Mouse (Mus musculus): Measurements from ENCODE around the gene Fxr1. TPM values are rescaled to one million over a fixed set of nuclear protein-coding genes. Genes with fewer than 3 reads are reported as not detected.
"Not testable (repeated sequence)": the region's sequence is repeated elsewhere in the genome, so short reads cannot be mapped to it uniquely, and the experiment has no call there.

Gene Fxr1
- polyA plus RNA-seq, 1 experiment from 2014 or later = 36.3 TPM

DNA sequence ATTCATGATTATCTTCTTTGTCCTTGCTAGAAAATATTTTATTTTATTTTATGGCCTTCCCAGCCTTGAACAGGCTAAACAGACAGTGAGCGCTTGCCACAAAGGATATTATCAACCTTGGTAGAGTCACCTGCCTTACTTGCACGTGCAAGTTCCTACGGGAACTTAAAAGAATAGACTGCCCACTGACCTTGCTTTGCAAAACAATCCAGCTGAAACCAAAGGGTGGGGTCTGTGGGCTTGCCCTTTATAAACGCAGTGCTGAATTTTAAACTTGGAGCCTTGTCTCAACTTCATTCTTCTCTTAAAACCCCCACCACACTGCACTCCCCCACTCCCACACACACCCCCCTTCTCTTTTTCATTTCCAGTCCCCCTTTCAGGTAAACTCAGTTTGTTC, 12.1 kb upstream of the Fxr1 start:
- no peaks in the 10 kb centered on the region for H3K9me3 ChIP-seq (replicated peaks)
- 67% methylated on average over 4 of the region's 4 CpGs for WGBS (ENCODE audit: insufficient replicate concordance)
- H3K9ac ChIP-seq = no peak overlapping the region
- H3K36me3 ChIP-seq = no peaks in the 10 kb centered on the region
- no peaks in the 10 kb centered on the region for H3K4me1 ChIP-seq
- ATAC-seq = no peak
- no peak overlapping the region for H3K4me3 ChIP-seq
- no peak overlapping the region for H3K4me2 ChIP-seq
- H3K27ac ChIP-seq = no peak overlapping the region
- no peaks in the 10 kb centered on the region for H3K27me3 ChIP-seq (replicated peaks)

DNA sequence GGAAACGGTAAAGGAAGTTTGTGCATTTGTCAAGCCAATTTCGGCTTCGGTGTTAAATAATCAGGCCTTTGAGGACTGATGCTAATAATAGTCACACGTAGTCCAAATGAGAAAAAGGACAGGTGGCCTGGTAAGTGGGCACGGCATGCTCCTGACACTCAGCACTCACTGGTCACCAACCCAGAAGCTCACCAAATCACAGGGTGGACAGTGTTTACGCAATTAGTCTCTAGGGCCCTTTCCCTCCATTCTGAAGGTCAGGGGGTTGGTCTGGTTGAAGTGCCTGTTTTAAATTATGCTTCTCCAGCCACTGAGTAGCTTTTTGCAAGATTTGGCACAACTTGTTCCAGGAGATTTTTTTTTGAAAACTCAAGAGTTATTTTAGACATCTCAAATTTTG, 11.6 kb upstream of the Fxr1 start:
- H3K4me1 ChIP-seq = no peaks in the 10 kb centered on the region
- H3K9ac ChIP-seq = no peak overlapping the region
- no peaks in the 10 kb centered on the region for H3K27me3 ChIP-seq (replicated peaks)
- no peak overlapping the region for H3K4me3 ChIP-seq
- H3K4me2 ChIP-seq = no peak overlapping the region
- H3K9me3 ChIP-seq (replicated peaks) = no peaks in the 10 kb centered on the region
- 68% methylated on average over 6 of the region's 6 CpGs for WGBS (ENCODE audit: insufficient replicate concordance)
- no peak overlapping the region for H3K27ac ChIP-seq
- H3K36me3 ChIP-seq = no peaks in the 10 kb centered on the region
- no peak for ATAC-seq

GRCm38 (mm10) chr3:34020382-34021258, 877 bp downstream of the Fxr1 start:
- Histone ChIP-seq H3K36me3 (no peaks in the 10 kb centered on the region; the same call in 1 of the 2 replicates), H3K9ac (peak overlapping the region; percentile 100), H3K4me1 (peaks cover 39% of the 10 kb centered on the region), H3K9me3 (replicated peaks) (no peaks in the 10 kb centered on the region), H3K4me2 (peak overlapping the region; percentile 95), H3K27ac (peak overlapping the region; percentile 94), H3K4me3 (peak overlapping the region; percentile 99), H3K27me3 (replicated peaks) (no peaks in the 10 kb centered on the region)
- ATAC-seq = peak; percentile 49
- WGBS (ENCODE audit: insufficient replicate concordance) = 2% methylated on average over 49 of the region's 70 CpGs

GRCm38 (mm10) chr3:34021259-34021828, 1.6 kb downstream of the Fxr1 start:
- Histone ChIP-seq H3K9me3 (replicated peaks) (no peaks in the 10 kb centered on the region), H3K4me3 (peak overlapping the region; percentile 99), H3K27ac (no peak overlapping the region), H3K27me3 (replicated peaks) (no peaks in the 10 kb centered on the region), H3K4me2 (peak overlapping the region; percentile 95), H3K4me1 (peaks cover 40% of the 10 kb centered on the region), H3K9ac (peak overlapping the region; percentile 100), H3K36me3 (no peaks in the 10 kb centered on the region; the same call in 1 of the 2 replicates)
- 32% methylated on average over 4 of the region's 4 CpGs for WGBS (ENCODE audit: insufficient replicate concordance)
- ATAC-seq = no peak

DNA sequence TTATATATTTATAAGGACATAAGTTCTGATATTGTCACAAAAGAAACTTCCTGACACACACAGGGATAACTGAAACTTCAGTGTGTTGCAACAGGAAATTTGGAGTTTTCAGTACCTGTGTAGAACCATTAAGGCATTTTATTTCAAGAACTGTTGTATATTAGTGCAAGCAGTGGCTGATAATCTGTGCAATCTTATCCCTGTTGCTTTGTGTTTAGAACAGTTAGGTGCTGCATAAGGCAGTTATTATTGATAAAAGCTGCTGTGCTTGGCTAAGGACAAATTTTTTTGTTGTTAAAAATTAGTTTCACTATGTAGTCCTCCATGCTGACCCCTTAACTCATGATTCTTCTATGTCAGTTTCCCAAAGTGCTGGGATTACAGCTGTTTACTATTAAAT, 9.2 kb downstream of the Fxr1 start:
- ATAC-seq = no peak
- no peaks in the 10 kb centered on the region; the same call in 1 of the 2 replicates for H3K36me3 ChIP-seq

GRCm38 (mm10) chr3:34030601-34031000, 10.9 kb downstream of the Fxr1 start:
- no peak overlapping the region for H3K4me3 ChIP-seq
- H3K4me1 ChIP-seq = peaks cover 46% of the 10 kb centered on the region
- H3K27me3 ChIP-seq (replicated peaks) = no peaks in the 10 kb centered on the region
- no peak; the same call in 1 of the 2 replicates for ATAC-seq
- H3K9ac ChIP-seq = no peak overlapping the region
- no peak overlapping the region for H3K4me2 ChIP-seq
- WGBS (ENCODE audit: insufficient replicate concordance) = 41% methylated on average over 3 of the region's 3 CpGs
- no peak overlapping the region for H3K27ac ChIP-seq
- no peaks in the 10 kb centered on the region for H3K36me3 ChIP-seq
- no peaks in the 10 kb centered on the region for H3K9me3 ChIP-seq (replicated peaks)

More for the DNA sequence above, 9.2 kb downstream of the Fxr1 start:
- Histone ChIP-seq H3K9me3 (replicated peaks) (no peaks in the 10 kb centered on the region), H3K27me3 (replicated peaks) (no peaks in the 10 kb centered on the region), H3K4me3 (no peak overlapping the region), H3K27ac (no peak overlapping the region), H3K4me2 (no peak overlapping the region), H3K4me1 (peaks cover 46% of the 10 kb centered on the region), H3K9ac (no peak overlapping the region)

DNA sequence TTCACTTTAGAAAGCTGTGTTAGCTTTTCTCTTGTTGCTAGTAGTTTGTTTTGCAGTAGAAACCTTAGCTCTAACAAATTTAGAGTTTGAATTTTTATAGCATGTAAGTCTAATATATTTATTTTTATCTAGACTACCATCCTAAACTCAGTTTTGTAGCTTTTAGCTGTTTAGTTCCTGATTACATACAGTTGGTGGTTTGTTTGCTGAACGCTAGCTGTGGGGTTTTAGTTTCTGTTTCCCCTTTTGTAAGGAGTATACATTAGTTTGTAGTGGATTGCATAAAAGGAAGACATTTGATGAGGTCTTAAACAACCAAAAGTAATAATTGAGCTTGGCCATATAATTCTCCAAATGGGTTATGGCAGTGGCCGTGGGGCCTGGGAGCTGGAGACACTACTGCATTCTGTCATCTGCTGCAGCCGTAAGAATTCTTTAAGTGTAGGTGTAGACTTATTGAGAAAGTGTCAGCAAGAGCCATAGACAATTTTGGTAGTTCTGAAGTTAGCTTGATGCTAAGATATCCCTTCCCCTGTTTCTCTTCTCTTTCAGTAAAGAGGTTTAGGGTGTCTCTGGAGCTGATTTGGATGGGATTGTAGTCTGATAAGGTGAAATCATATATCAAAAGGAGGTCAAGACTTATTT, 14.1 kb downstream of the Fxr1 start:
- Histone ChIP-seq H3K36me3 (no peaks in the 10 kb centered on the region; the same call in 1 of the 2 replicates), H3K27ac (no peak overlapping the region), H3K9ac (no peak overlapping the region), H3K4me1 (peaks cover 44% of the 10 kb centered on the region), H3K4me3 (no peak overlapping the region), H3K4me2 (no peak overlapping the region), H3K9me3 (replicated peaks) (no peaks in the 10 kb centered on the region), H3K27me3 (replicated peaks) (no peaks in the 10 kb centered on the region)
- 67% methylated on average over 3 of the region's 3 CpGs for WGBS (ENCODE audit: insufficient replicate concordance)
- no peak for ATAC-seq

GRCm38 (mm10) chr3:34034803-34035202, 15.1 kb downstream of the Fxr1 start:
- no peak overlapping the region for H3K4me2 ChIP-seq
- H3K36me3 ChIP-seq = peaks cover 2% of the 10 kb centered on the region; the same call in 1 of the 2 replicates
- peaks cover 37% of the 10 kb centered on the region for H3K4me1 ChIP-seq
- H3K27me3 ChIP-seq (replicated peaks) = no peaks in the 10 kb centered on the region
- WGBS (ENCODE audit: insufficient replicate concordance) = 62% methylated on average over 1 of the region's 1 CpGs
- no peaks in the 10 kb centered on the region for H3K9me3 ChIP-seq (replicated peaks)
- no peak for ATAC-seq
- no peak overlapping the region for H3K4me3 ChIP-seq
- no peak overlapping the region for H3K9ac ChIP-seq
- H3K27ac ChIP-seq = no peak overlapping the region

DNA sequence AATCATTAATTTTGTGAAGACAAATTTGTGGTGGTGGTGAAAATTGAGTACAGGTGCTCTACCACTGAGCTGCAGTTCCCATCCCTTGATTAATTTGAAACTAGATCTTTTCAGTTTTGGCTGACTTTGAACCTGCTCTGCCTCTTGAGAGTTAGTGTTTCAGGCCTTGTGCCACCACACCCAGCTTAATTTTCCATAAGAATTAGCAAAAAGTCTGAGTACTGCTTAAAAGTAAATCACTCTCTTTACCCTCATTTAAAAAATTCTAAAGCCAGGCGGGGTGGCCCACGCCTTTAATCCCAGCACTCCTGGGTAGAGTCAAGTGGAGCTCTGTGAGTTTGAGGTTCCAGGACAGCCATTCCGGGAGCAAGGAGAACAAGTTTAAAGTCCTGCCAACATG, 16.0 kb downstream of the Fxr1 start:
- no peak for ATAC-seq
- Histone ChIP-seq H3K4me1 (peaks cover 30% of the 10 kb centered on the region), H3K4me3 (no peak overlapping the region), H3K9me3 (replicated peaks) (no peaks in the 10 kb centered on the region), H3K27me3 (replicated peaks) (no peaks in the 10 kb centered on the region), H3K4me2 (no peak overlapping the region), H3K9ac (no peak overlapping the region), H3K36me3 (peaks cover 10% of the 10 kb centered on the region), H3K27ac (no peak overlapping the region)
- WGBS (ENCODE audit: insufficient replicate concordance) = 88% methylated on average over 3 of the region's 3 CpGs

GRCm38 (mm10) chr3:34041990-34042389, 22.2 kb downstream of the Fxr1 start:
- no peak overlapping the region for H3K27ac ChIP-seq
- peaks cover 3% of the 10 kb centered on the region; the same call in 1 of the 2 replicates for H3K4me1 ChIP-seq
- H3K9ac ChIP-seq = no peak overlapping the region
- H3K4me2 ChIP-seq = no peak overlapping the region
- ATAC-seq = no peak
- no peaks in the 10 kb centered on the region for H3K27me3 ChIP-seq (replicated peaks)
- 83% methylated on average over 4 of the region's 4 CpGs for WGBS (ENCODE audit: insufficient replicate concordance)
- H3K36me3 ChIP-seq = peaks cover 56% of the 10 kb centered on the region
- H3K4me3 ChIP-seq = no peak overlapping the region
- H3K9me3 ChIP-seq (replicated peaks) = no peaks in the 10 kb centered on the region

DNA sequence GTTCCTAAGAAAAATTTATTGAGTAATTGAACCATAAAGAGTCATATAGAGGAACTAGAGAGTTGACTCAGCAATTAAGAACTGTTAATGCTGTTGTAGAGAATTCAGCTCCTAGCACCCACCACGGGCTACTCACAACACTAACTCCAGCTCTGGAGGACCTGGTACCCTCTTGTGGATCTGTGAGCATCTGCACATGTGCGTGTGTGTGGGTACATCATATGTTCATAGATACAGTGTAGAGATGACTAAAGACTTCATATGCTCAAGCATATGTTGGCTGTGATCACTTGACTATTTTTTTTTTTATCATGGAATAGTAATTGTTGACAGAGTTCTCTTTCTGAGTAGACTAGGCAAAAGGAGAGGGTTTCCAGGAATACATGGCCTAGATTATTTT, 42.6 kb downstream of the Fxr1 start:
- Histone ChIP-seq H3K4me2 (no peak overlapping the region), H3K4me1 (no peaks in the 10 kb centered on the region), H3K9me3 (replicated peaks) (no peaks in the 10 kb centered on the region), H3K27me3 (replicated peaks) (no peaks in the 10 kb centered on the region), H3K9ac (no peak overlapping the region), H3K36me3 (peaks cover 64% of the 10 kb centered on the region), H3K27ac (no peak overlapping the region), H3K4me3 (no peak overlapping the region)
- no peak for ATAC-seq
- WGBS (ENCODE audit: insufficient replicate concordance) = 85% methylated on average over 2 of the region's 2 CpGs

DNA sequence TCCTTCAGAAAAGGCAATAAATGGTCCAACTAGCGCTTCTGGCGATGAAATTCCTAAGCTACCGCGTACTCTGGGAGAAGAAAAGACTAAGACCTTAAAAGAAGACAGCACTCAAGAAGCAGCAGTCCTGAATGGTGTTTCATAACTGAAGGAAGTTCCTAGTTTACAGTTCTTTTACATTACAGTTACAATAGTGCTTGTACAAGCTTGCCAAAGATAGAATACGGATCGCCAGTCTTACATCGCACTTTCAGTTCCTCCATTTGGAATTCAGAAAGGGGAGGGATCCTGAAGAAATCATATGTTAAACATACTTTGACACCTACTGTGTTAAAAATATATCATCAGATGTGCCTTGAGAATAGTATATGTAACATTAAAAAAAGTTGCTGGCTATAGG, 49.2 kb downstream of the Fxr1 start:
- 91% methylated on average over 7 of the region's 7 CpGs for WGBS (ENCODE audit: insufficient replicate concordance)
- not testable (repeated sequence) for H3K4me2 ChIP-seq; ATAC-seq; H3K4me1 ChIP-seq; H3K27ac ChIP-seq; H3K4me3 ChIP-seq; H3K9ac ChIP-seq; H3K27me3 ChIP-seq (replicated peaks); H3K9me3 ChIP-seq (replicated peaks)
- H3K36me3 ChIP-seq = peaks cover 69% of the 10 kb centered on the region
